Mouse (Mus musculus) hindlimb bud, embryonic 11.5 days (tissue): ENCODE results near the gene Bag5.

Experiments used
- DNase-seq: peaks from one replicate; pipeline ENCODE4 v3.0.0-alpha.2; 2012; ENCODE audit warnings: low read depth, low spot score; ENCODE audit errors: extremely low spot score

Gene Bag5

GRCm38 (mm10) chr12:111699542-111699941, 13.5 kb downstream of the Bag5 start:
- DNase-seq = no peak

- DNase-seq = no peak
These were observed 14.6 kb downstream of the Bag5 start for GRCm38 (mm10) chr12:111698346-111698913.

GRCm38 (mm10) chr12:111697708-111698107, 15.3 kb downstream of the Bag5 start:
- DNase-seq = no peak

- no peak for DNase-seq
These were observed 16.8 kb downstream of the Bag5 start for GRCm38 (mm10) chr12:111696239-111696638.

GRCm38 (mm10) chr12:111694880-111695804, 17.9 kb downstream of the Bag5 start:
- no peak for DNase-seq

- no peak for DNase-seq
These were observed 18.7 kb downstream of the Bag5 start for GRCm38 (mm10) chr12:111694271-111694781.

- no peak for DNase-seq
These were observed 19.5 kb downstream of the Bag5 start for GRCm38 (mm10) chr12:111693341-111694270.

GRCm38 (mm10) chr12:111692899-111693298, 20.2 kb downstream of the Bag5 start:
- no peak for DNase-seq

- DNase-seq = no peak
These were observed 21.6 kb downstream of the Bag5 start for GRCm38 (mm10) chr12:111691346-111691872.

- DNase-seq = no peak
These were observed 23.6 kb downstream of the Bag5 start for GRCm38 (mm10) chr12:111689426-111689825.

- no peak for DNase-seq
These were observed 25.0 kb downstream of the Bag5 start for GRCm38 (mm10) chr12:111688069-111688428.

GRCm38 (mm10) chr12:111687350-111688068, 25.5 kb downstream of the Bag5 start:
- no peak for DNase-seq

- DNase-seq = no peak
These were observed 26.7 kb downstream of the Bag5 start for GRCm38 (mm10) chr12:111686390-111686789.

- no peak for DNase-seq
These were observed 30.3 kb downstream of the Bag5 start for GRCm38 (mm10) chr12:111682806-111683205.

GRCm38 (mm10) chr12:111682003-111682402, 31.1 kb downstream of the Bag5 start:
- no peak for DNase-seq

- DNase-seq = no peak
These were observed 31.8 kb downstream of the Bag5 start for GRCm38 (mm10) chr12:111681305-111681704.

GRCm38 (mm10) chr12:111680661-111681060, 32.4 kb downstream of the Bag5 start:
- DNase-seq = no peak

GRCm38 (mm10) chr12:111678997-111679396, 34.1 kb downstream of the Bag5 start:
- no peak for DNase-seq

GRCm38 (mm10) chr12:111678670-111678933, 34.5 kb downstream of the Bag5 start:
- DNase-seq = no peak

GRCm38 (mm10) chr12:111677882-111678669, 35.0 kb downstream of the Bag5 start, which contains the start of gene Trmt61a:
Trmt61a (plus strand) TSS chr12:111678105.
- peak; percentile 76 for DNase-seq
